Mouse (Mus musculus): ENCODE measurements around the gene Syn1. TPM values are rescaled to one million over a fixed set of nuclear protein-coding genes. Genes with fewer than 3 reads are reported as not detected.

The Syn1 gene
- total RNA-seq, 2 experiments from 2014 or later, result 2.1 TPM; not detected in 1

DNA sequence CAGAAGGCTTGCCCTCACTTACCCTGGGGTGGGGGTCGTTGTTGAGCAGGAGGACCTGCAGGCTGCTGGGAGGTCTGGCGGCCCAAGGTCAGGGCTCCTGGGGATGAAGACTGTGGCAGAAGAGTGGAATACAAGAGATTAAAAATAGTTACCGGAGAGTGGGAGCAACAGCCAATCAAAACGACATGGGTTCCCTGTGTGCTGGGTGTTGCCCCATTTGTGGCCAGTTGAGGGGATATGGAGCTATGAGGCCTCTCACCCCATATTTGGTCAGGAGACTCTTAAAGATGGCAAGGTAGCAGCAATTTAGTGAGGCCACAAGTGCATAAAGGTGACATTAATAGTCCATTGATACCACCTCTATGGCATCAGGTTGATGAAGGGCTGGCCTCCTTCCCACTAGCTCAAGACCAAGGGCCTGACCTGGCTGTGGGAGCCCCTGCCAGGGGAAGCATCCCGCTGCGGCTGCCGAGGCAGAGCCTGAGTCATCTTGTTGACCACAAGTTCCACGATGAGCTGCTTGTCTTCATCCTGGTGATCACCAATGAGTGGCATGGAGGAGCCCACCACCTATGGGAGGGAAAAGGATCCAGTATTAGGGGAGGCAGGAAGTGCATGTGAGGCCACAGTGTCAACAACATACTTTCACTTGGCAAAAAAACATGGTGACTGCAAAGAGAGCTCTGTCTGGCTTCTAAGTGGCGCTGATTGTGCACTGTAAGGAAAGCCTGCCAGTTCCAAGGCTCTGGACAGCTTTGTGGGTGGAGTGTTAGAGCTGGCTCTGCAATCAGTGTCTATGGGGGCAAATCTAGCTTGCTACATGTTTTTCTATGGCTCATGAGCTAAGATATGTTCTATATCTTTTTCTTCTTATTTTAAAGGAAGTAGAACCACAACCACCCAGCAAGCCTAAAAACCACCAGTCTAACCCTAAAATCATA lies 57.4 kb downstream of the Syn1 start:
- ATAC-seq (ENCODE audit: poor library complexity, severe bottlenecking), result peak; percentile 67

GRCm38 (mm10) chrX:20862105-20863065 lies 58.4 kb downstream of the Syn1 start:
- no peak for ATAC-seq (ENCODE audit: poor library complexity, severe bottlenecking)

GRCm38 (mm10) chrX:20861453-20862104 lies 59.2 kb downstream of the Syn1 start:
- ATAC-seq (ENCODE audit: poor library complexity, severe bottlenecking), result no peak

GRCm38 (mm10) chrX:20853794-20854193 lies 67.0 kb downstream of the Syn1 start:
- ATAC-seq (ENCODE audit: poor library complexity, severe bottlenecking), result no peak

DNA sequence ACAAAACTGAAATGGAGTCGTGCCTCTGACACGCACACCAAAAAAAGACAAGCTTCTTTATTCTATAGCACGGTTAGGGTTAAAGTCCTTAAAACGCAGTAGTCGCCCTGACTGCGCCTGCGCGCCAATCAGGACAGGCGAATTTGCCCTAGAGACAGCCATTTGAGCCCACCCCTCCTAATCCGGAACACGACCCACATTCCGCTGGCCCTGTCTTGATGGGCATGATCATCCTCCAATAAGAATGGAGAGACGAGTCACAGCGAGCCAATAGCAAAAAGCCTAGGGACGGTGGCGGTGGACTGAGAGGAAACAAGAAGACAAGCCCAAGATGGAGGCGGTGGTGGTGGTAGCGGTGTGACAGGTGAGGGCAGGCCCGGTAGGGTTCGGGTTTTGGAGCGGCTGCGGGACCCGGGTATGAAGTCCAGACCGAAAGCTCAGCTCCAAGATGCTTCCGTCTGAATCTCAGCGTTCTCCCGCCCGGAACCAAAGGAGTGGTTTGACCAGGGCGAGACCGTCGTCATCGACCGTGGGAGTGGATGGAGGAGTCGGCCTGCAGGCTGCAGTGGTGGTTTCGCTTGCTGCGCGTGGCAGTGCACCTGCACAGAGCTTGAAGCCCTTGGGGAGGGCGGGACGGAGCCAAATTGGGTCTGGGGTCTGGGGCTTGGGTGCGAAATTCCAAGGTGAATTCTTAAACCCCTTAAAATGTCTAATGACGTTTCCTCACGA lies 72.4 kb downstream of the Syn1 start:
- ATAC-seq (ENCODE audit: poor library complexity, severe bottlenecking), result peak; percentile 100

- no peak for ATAC-seq (ENCODE audit: poor library complexity, severe bottlenecking)
Measured at GRCm38 (mm10) chrX:20847816-20848215, 73.0 kb downstream of the Syn1 start.

- ATAC-seq (ENCODE audit: poor library complexity, severe bottlenecking), result no peak
Measured at GRCm38 (mm10) chrX:20847232-20847631, 73.6 kb downstream of the Syn1 start.

GRCm38 (mm10) chrX:20828934-20829333 lies 91.9 kb downstream of the Syn1 start:
- no peak for ATAC-seq (ENCODE audit: poor library complexity, severe bottlenecking)

GRCm38 (mm10) chrX:20819708-20820426 lies 100.9 kb downstream of the Syn1 start:
- peak; percentile 86 for ATAC-seq (ENCODE audit: poor library complexity, severe bottlenecking)

DNA sequence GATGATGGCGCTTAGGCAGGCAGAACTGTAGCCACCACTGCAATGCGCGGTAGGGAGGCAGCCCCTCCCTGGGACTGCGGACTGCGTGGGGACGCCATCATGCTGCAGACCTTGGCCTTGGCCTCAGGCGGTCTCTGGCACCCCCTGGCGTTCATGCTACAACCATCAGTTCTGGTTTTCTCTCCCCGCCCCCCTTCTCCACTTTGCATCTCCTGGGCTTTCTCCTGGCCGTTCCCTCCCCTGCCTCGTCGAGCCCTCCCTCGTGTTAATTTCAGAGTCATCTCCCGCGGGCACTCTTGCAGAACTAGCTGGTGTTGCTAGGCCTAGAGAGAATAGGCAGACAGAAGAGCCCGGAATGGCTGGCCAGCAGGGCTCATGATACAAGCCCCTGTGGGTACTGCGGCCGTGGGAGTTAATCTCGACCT lies 101.6 kb downstream of the Syn1 start:
- ATAC-seq (ENCODE audit: poor library complexity, severe bottlenecking), result peak; percentile 93

DNA sequence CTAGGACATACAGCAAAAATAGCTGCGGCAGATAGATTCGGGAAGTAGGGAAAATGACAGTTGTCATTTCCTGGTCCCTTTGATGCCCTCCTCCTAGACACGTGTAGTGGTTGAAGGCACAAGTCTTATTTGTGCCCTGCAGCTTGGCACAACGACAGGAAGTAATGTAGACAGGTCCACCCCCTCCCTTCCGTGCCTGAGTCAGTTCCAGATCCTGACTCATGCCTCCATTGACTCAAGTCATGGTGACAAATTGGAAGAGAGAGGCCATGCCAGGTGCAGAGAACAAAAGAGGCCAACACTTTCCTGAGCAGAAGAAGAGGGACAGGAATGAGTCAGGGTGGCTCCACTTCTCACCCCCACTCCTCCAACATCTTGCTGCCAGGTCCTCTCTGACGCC lies 103.8 kb downstream of the Syn1 start:
- ATAC-seq (ENCODE audit: poor library complexity, severe bottlenecking), result peak; percentile 53; the same call in 1 of the 2 replicates

Other genes with a start within 250 kb of the Syn1 start
- gene Cdk16, start 233.1 kb downstream of the Syn1 start, total RNA-seq (2015), result 41.2 and 53.5 TPM in 2 replicates
- 21.7 and 22.9 TPM in 2 replicates for gene Cdk16, start 233.1 kb downstream of the Syn1 start, total RNA-seq (2017)
- gene Usp11, start 217.1 kb downstream of the Syn1 start, total RNA-seq (2015), result 5.5 and 5.8 TPM in 2 replicates
- 5.1 and 5.2 TPM in 2 replicates for gene Usp11, start 217.1 kb downstream of the Syn1 start, total RNA-seq (2017)
- gene Araf, start 123.2 kb downstream of the Syn1 start, total RNA-seq (2015), result 52.8 and 56.6 TPM in 2 replicates
- gene Araf, start 123.2 kb downstream of the Syn1 start, total RNA-seq (2017), result 25.9 and 41.2 TPM in 2 replicates
- gene Timp1, start 50.8 kb downstream of the Syn1 start, total RNA-seq (2015), result not detected in 2 replicates
- 0.55 TPM in 1 of 2 replicates, not detected in the other for gene Timp1, start 50.8 kb downstream of the Syn1 start, total RNA-seq (2017)
- 150 and 157 TPM in 2 replicates for gene Cfp, start 10.6 kb upstream of the Syn1 start, total RNA-seq (2015)
- 116 and 120 TPM in 2 replicates for gene Cfp, start 10.6 kb upstream of the Syn1 start, total RNA-seq (2017)
- 7.7 and 8.6 TPM in 2 replicates for gene Elk1, start 29.6 kb upstream of the Syn1 start, total RNA-seq (2015)
- gene Elk1, start 29.6 kb upstream of the Syn1 start, total RNA-seq (2017), result 3.3 and 4.9 TPM in 2 replicates
- gene Uxt, start 41.0 kb upstream of the Syn1 start, total RNA-seq (2015), result 26.0 and 43.6 TPM in 2 replicates
- 15.9 and 19.4 TPM in 2 replicates for gene Uxt, start 41.0 kb upstream of the Syn1 start, total RNA-seq (2017)
- 14.3 and 14.4 TPM in 2 replicates for gene Zfp182, start 141.3 kb upstream of the Syn1 start, total RNA-seq (2015)
- 11.8 and 15.9 TPM in 2 replicates for gene Zfp182, start 141.3 kb upstream of the Syn1 start, total RNA-seq (2017)
- not detected in 2 replicates for gene Spaca5, start 147.4 kb upstream of the Syn1 start, total RNA-seq (2015)
- gene Spaca5, start 147.4 kb upstream of the Syn1 start, total RNA-seq (2017), result not detected in 2 replicates
- gene Zfp300, start 168.5 kb upstream of the Syn1 start, total RNA-seq (2015), result 0.07 and 0.45 TPM in 2 replicates
- 0.40 and 1.3 TPM in 2 replicates for gene Zfp300, start 168.5 kb upstream of the Syn1 start, total RNA-seq (2017)
- not detected in 2 replicates for gene Ssxa1, start 194.8 kb upstream of the Syn1 start, total RNA-seq (2015)
- gene Ssxa1, start 194.8 kb upstream of the Syn1 start, total RNA-seq (2017), result not detected in 2 replicates

Data from megakaryocyte, adult 5-6 weeks (primary cell).